Mouse (Mus musculus) CH12.LX (cell line): ENCODE results near the gene Chaf1a.

Experiments
- RCOR1 ChIP-seq: conservative IDR thresholded peaks from 2 replicates; pipeline ENCODE4 v1.6.1; 2012; ENCODE audit warnings: low read depth, mild to moderate bottlenecking, inconsistent platforms, low read length, improper control_type of control experiment
- USF1 ChIP-seq: IDR thresholded peaks from 2 replicates; pipeline ENCODE4 v1.6.1; 2014; ENCODE audit warnings: low read depth, mild to moderate bottlenecking, inconsistent platforms, low read length, improper control_type of control experiment

- no peak for TF ChIP-seq USF1
- no peak for TF ChIP-seq RCOR1
Observed at GRCm38 (mm10) chr17:56031431-56031830, 8.8 kb upstream of the Chaf1a start.
